Mouse (Mus musculus): ENCODE results near the gene Rplp0. TPM values are rescaled to one million over a fixed set of nuclear protein-coding genes. Genes with fewer than 3 reads are reported as not detected.
A peak's percentile ranks its signal among the peaks of the same experiment; 100 is the strongest.

The Rplp0 gene
- polyA plus RNA-seq, 1 experiment = 478 TPM

GRCm38 (mm10) chr5:115556217-115556616 is 3.0 kb upstream of the Rplp0 start:
- peaks cover 6% of the 10 kb centered on the region for H3K4me1 ChIP-seq (ENCODE audit: control insufficient read depth, insufficient read depth, low read length)
- peak; percentile 78 to 80 for DNase-seq
- TF ChIP-seq CTCF (IDR thresholded peaks at IDR 0.05; ENCODE audit: borderline replicate concordance, insufficient read depth, low read depth, low read length) = peak; percentile 95
- TF ChIP-seq POLR2A (IDR thresholded peaks at IDR 0.05; ENCODE audit: borderline replicate concordance, insufficient read depth, low read length) = no peak
- H3K4me3 ChIP-seq (replicated peaks; ENCODE audit: insufficient read depth, low read depth, low read length) = no peak overlapping the region
- 8% methylated on average over 8 of the region's 8 CpGs for WGBS
- H3K27ac ChIP-seq (ENCODE audit: insufficient read depth, low read length) = no peak overlapping the region
- no peaks in the 10 kb centered on the region for H3K27me3 ChIP-seq (ENCODE audit: control insufficient read depth, insufficient read depth, low read length)

GRCm38 (mm10) chr5:115558182-115558794 is 979 bp upstream of the Rplp0 start:
- no peak overlapping the region for H3K4me3 ChIP-seq (replicated peaks; ENCODE audit: insufficient read depth, low read depth, low read length)
- H3K4me1 ChIP-seq (ENCODE audit: control insufficient read depth, insufficient read depth, low read length) = peaks cover 6% of the 10 kb centered on the region
- WGBS = 88% methylated on average over 14 of the region's 14 CpGs
- no peaks in the 10 kb centered on the region for H3K27me3 ChIP-seq (ENCODE audit: control insufficient read depth, insufficient read depth, low read length)
- H3K27ac ChIP-seq (ENCODE audit: insufficient read depth, low read length) = no peak overlapping the region
- no peak for TF ChIP-seq CTCF (IDR thresholded peaks at IDR 0.05; ENCODE audit: borderline replicate concordance, insufficient read depth, low read depth, low read length)
- DNase-seq = no peak

DNA sequence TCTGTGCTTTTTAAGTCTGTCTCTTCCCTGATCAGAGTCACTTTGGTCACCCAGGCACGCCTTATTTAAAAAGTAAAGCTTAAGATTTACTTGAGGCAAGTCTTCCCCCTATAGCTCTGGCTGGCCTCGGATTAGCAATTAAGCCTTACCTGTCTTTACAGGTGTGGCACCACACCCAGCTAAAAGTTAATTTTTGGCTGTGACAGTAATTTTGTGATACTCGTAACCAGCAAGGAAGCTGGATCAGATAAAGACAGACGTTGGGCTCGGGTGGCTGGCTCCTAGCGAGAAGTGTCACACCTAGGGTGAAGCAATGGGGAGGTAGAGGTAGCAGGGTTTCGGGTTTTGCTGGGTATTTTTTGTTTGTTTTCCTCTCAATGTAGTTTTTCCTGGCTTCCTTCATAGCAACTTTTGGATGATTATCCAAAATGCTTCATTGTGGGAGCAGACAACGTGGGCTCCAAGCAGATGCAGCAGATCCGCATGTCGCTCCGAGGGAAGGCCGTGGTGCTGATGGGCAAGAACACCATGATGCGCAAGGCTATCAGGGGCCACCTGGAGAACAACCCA is 1.2 kb downstream of the Rplp0 start:
- 37% methylated on average over 13 of the region's 13 CpGs for WGBS
- peak overlapping the region; percentile 59 for H3K4me3 ChIP-seq (replicated peaks; ENCODE audit: insufficient read depth, low read depth, low read length)
- H3K4me1 ChIP-seq (ENCODE audit: control insufficient read depth, insufficient read depth, low read length) = peaks cover 9% of the 10 kb centered on the region
- DNase-seq = no peak
- H3K27me3 ChIP-seq (ENCODE audit: control insufficient read depth, insufficient read depth, low read length) = no peaks in the 10 kb centered on the region
- TF ChIP-seq POLR2A (IDR thresholded peaks at IDR 0.05; ENCODE audit: borderline replicate concordance, insufficient read depth, low read length) (no peak), CTCF (IDR thresholded peaks at IDR 0.05; ENCODE audit: borderline replicate concordance, insufficient read depth, low read depth, low read length) (no peak)
- no peak overlapping the region for H3K27ac ChIP-seq (ENCODE audit: insufficient read depth, low read length)

- Histone ChIP-seq H3K4me3 (replicated peaks; ENCODE audit: insufficient read depth, low read depth, low read length) (no peak overlapping the region), H3K27me3 (ENCODE audit: control insufficient read depth, insufficient read depth, low read length) (no peaks in the 10 kb centered on the region), H3K4me1 (ENCODE audit: control insufficient read depth, insufficient read depth, low read length) (peaks cover 15% of the 10 kb centered on the region), H3K27ac (ENCODE audit: insufficient read depth, low read length) (no peak overlapping the region)
- TF ChIP-seq POLR2A (IDR thresholded peaks at IDR 0.05; ENCODE audit: borderline replicate concordance, insufficient read depth, low read length) (no peak), CTCF (IDR thresholded peaks at IDR 0.05; ENCODE audit: borderline replicate concordance, insufficient read depth, low read depth, low read length) (no peak)
- DNase-seq = no peak
- WGBS = 55% methylated on average over 5 of the region's 5 CpGs
Observed at GRCm38 (mm10) chr5:115563771-115564585, 4.7 kb downstream of the Rplp0 start.

GRCm38 (mm10) chr5:115564737-115565393 is 5.6 kb downstream of the Rplp0 start, which contains the start of gene Gcn1l1:
Gene Gcn1l1, plus strand, starts transcription at chr5:115565254.
- peak; percentile 82 for DNase-seq
- peak within 1 kb of the TSS; percentile 96 for H3K4me3 ChIP-seq (replicated peaks; ENCODE audit: insufficient read depth, low read depth, low read length)
- peaks cover 15% of the 10 kb centered on the region for H3K4me1 ChIP-seq (ENCODE audit: control insufficient read depth, insufficient read depth, low read length)
- H3K27ac ChIP-seq (ENCODE audit: insufficient read depth, low read length) = peak within 1 kb of the TSS; percentile 80
- no peaks in the 10 kb centered on the region for H3K27me3 ChIP-seq (ENCODE audit: control insufficient read depth, insufficient read depth, low read length)
- WGBS = 2% methylated on average over 55 of the region's 55 CpGs
- TF ChIP-seq CTCF (IDR thresholded peaks at IDR 0.05; ENCODE audit: borderline replicate concordance, insufficient read depth, low read depth, low read length) (no peak), POLR2A (IDR thresholded peaks at IDR 0.05; ENCODE audit: borderline replicate concordance, insufficient read depth, low read length) (peak; percentile 51)

GRCm38 (mm10) chr5:115565403-115565802 is 6.1 kb downstream of the Rplp0 start:
- under 1% methylated on average over 32 of the region's 46 CpGs for WGBS
- no peak overlapping the region for H3K27ac ChIP-seq (ENCODE audit: insufficient read depth, low read length)
- no peak for DNase-seq
- TF ChIP-seq CTCF (IDR thresholded peaks at IDR 0.05; ENCODE audit: borderline replicate concordance, insufficient read depth, low read depth, low read length) = no peak
- no peak for TF ChIP-seq POLR2A (IDR thresholded peaks at IDR 0.05; ENCODE audit: borderline replicate concordance, insufficient read depth, low read length)
- H3K27me3 ChIP-seq (ENCODE audit: control insufficient read depth, insufficient read depth, low read length) = no peaks in the 10 kb centered on the region
- H3K4me3 ChIP-seq (replicated peaks; ENCODE audit: insufficient read depth, low read depth, low read length) = peak overlapping the region; percentile 96
- H3K4me1 ChIP-seq (ENCODE audit: control insufficient read depth, insufficient read depth, low read length) = peaks cover 15% of the 10 kb centered on the region

- no peak for DNase-seq
- WGBS = 60% methylated on average over 10 of the region's 10 CpGs
- H3K4me1 ChIP-seq (ENCODE audit: control insufficient read depth, insufficient read depth, low read length) = peaks cover 15% of the 10 kb centered on the region
- TF ChIP-seq POLR2A (IDR thresholded peaks at IDR 0.05; ENCODE audit: borderline replicate concordance, insufficient read depth, low read length) (no peak), CTCF (IDR thresholded peaks at IDR 0.05; ENCODE audit: borderline replicate concordance, insufficient read depth, low read depth, low read length) (no peak)
- H3K27ac ChIP-seq (ENCODE audit: insufficient read depth, low read length) = no peak overlapping the region
- H3K4me3 ChIP-seq (replicated peaks; ENCODE audit: insufficient read depth, low read depth, low read length) = no peak overlapping the region
- H3K27me3 ChIP-seq (ENCODE audit: control insufficient read depth, insufficient read depth, low read length) = no peaks in the 10 kb centered on the region
Observed at GRCm38 (mm10) chr5:115568681-115569080, 9.4 kb downstream of the Rplp0 start.
